Mouse (Mus musculus) bone marrow macrophage, adult 2 months (primary cell): Measurements from ENCODE around the gene Ccdc63.

Experiments used
- CTCF ChIP-seq: IDR thresholded peaks from 2 replicates; pipeline ENCODE4 v1.5.1; 2012; ENCODE audit warnings: low read depth, mild to moderate bottlenecking, low read length, moderate library complexity
- POLR2A ChIP-seq: IDR thresholded peaks from 2 replicates; pipeline ENCODE4 v1.6.1; 2012; ENCODE audit warnings: mild to moderate bottlenecking, low read depth, low read length, borderline replicate concordance

DNA sequence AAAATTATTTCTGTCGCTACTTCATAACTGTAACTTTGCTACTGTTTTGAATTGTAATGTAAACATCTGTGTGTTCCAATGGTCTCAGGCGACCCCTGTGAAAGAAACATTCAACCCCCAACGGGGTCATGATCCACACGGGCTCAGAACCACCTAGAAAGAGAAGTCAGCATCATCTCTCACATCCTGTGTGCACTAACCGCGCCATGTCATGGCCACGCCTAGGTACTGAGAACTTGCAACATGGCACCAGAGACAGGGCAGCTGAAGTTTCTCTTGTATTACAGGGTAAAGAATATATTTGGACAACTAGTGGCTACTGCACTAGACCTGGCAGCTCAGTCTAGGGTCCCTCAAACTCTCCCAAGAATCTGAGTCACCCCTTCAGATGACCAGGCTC, 27.2 kb downstream of the Ccdc63 start:
- TF ChIP-seq CTCF (no peak), POLR2A (no peak)
